Mouse (Mus musculus): Measurements from ENCODE around the gene 4930451I11Rik.

Gene 4930451I11Rik

GRCm38 (mm10) chr7:126799468-126800268 is 31.8 kb downstream of the 4930451I11Rik start:
- DNase-seq (ENCODE audit: low spot score in 2 of 2): no peak

- DNase-seq (ENCODE audit: low spot score in 2 of 2): peak; percentile 98 to 99
These were observed 32.4 kb downstream of the 4930451I11Rik start for GRCm38 (mm10) chr7:126799050-126799467.

DNA sequence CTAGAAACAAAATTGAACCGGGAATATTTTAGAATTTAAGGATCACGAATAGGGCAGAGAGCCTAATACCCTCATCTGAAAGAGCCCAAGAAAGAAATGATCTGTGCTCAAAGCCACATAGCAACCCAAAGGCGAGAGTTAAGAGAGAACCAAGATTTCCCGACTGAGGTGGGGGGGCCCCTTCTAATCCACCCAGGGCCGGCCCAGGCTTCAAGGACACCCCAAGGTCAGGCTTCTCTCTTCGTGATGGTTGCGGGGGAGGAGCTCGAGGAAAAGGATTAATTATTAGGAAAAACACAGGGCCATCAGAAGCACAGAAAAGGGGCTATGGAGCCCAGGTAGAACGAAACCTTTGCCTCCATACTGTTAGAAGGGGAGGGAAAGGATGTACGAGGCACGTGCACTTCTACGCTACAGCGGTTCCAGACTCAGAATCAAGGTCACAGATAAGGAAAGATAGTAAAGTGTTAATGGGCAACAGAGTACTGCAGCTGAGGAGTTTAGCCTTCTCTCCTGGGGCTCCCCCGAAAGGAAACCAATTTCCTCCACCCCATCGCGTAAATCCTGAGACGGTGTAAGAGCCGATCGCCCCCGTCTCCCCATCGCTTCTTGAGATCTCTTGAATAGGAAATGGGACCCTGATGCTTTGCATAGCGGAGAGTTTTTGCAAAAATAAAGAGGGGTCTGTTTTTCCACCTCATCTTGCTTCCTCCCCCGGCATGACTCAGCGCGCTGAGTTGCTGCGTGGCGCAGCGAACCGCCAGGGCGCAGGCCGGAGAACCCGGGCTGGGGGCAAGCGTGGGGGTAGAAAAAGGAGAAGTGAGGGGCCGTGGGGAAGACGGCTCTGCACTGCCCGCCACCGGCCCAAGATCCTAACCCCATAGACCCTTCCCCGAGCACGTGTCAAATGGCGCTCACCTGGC is 33.1 kb downstream of the 4930451I11Rik start:
- DNase-seq (ENCODE audit: low spot score in 2 of 2): no peak

GRCm38 (mm10) chr7:126797411-126798126 is 33.9 kb downstream of the 4930451I11Rik start, which contains the start of gene Fam57b:
Fam57b (plus strand) TSS chr7:126797668.
- DNase-seq (ENCODE audit: low spot score in 2 of 2): peak; percentile 70 to 71

DNA sequence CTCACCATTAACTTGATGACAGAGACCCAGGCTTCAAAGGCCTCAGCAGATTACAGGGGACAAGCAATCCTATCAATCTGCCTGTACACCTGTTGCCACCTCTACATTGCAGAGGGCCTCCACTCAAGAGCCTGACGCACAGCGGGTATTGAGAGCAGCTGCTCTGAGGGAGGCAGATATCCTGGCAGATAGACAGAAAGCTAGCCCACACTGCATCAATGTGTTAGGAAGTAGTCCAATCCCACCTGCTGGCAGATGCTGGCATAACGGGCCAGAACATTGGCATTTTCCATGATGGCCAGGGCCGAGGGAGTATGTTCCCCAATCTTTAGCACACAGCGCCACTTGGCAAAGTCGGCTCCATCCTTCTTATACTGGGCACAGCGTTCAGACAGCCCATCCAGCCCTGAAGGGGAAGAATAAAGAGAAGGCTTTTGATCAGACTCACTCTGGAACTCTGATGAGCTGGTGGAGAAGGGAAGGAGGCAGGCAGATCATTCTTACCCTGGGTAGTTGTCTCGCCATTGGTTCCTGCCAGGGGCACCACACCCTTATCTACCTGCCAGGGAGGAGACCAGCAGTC is 35.0 kb downstream of the 4930451I11Rik start:
- no peak for DNase-seq (ENCODE audit: low spot score in 2 of 2)

- no peak for DNase-seq (ENCODE audit: low spot score in 2 of 2)
These were observed 35.8 kb downstream of the 4930451I11Rik start for GRCm38 (mm10) chr7:126795387-126796317.

GRCm38 (mm10) chr7:126794271-126794605 is 37.2 kb downstream of the 4930451I11Rik start:
- no peak for DNase-seq (ENCODE audit: low spot score in 2 of 2)

- DNase-seq (ENCODE audit: low spot score in 2 of 2): no peak
These were observed 37.8 kb downstream of the 4930451I11Rik start for GRCm38 (mm10) chr7:126793456-126794270.

GRCm38 (mm10) chr7:126792721-126793443 is 38.6 kb downstream of the 4930451I11Rik start:
- no peak for DNase-seq (ENCODE audit: low spot score in 2 of 2)

- peak; percentile 95 to 96 for DNase-seq (ENCODE audit: low spot score in 2 of 2)
These were observed 39.4 kb downstream of the 4930451I11Rik start, which contains the start of gene Ppp4c for GRCm38 (mm10) chr7:126791851-126792720. Ppp4c (minus strand) TSS chr7:126792496.

GRCm38 (mm10) chr7:126789141-126789540 is 42.3 kb downstream of the 4930451I11Rik start:
- DNase-seq (ENCODE audit: low spot score in 2 of 2): no peak

- no peak for DNase-seq (ENCODE audit: low spot score in 2 of 2)
These were observed 45.3 kb downstream of the 4930451I11Rik start for GRCm38 (mm10) chr7:126786142-126786541.

DNA sequence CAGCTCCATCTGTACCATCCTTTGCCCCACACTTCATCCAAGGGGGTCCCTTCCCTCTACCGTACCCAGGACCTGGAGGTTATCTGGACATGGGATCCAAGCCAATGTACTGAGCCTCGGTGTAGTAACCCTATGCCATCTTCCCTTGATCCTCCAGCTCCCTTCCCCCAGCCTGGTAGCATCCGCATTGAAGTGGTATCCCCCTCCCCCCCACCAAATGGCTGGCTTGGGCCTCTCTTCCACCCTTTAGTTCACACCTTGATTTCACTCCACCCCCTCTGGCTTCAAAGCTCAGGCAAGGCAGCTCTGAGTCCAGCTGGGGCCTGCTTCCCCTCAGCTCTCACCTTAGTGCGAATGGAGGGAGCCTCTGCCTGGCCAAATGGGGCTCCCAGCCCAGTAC is 46.4 kb downstream of the 4930451I11Rik start:
- DNase-seq (ENCODE audit: low spot score in 2 of 2): no peak

DNA sequence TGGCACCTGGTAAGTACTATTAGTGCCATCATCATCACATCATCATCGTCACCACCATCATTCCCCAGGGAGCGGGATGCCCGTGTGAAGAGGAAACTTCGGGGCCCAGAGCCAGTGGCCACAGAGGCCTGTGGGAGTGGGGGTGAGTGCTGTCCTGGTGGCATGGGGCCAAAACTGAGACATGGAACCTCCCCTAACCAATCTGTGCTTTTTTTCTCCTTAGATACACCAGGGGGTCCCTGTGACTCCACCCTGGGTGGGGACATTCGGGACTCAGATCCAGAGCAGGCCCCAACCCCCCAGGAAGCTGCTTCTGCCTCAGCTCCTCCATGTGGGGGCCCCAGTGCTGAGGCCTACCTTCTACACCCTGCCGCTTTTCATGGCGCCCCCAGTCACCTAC is 47.0 kb downstream of the 4930451I11Rik start:
- DNase-seq (ENCODE audit: low spot score in 2 of 2): no peak

DNA sequence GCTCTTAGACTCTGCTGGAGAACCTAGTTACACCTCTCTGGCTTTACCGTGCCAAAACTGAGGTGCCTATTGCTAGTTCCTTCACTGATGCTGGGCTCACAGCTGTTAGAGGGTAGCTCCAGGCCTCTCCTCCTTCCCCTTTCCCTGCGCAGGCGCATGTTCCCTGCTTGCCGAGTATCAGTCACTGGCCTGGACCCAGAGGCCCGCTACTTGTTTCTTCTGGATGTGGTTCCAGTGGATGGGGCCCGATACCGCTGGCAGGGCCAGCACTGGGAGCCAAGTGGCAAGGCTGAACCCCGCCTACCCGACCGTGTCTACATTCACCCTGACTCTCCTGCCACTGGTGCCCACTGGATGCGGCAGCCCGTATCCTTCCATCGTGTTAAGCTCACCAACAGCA is 48.7 kb downstream of the 4930451I11Rik start:
- DNase-seq (ENCODE audit: low spot score in 2 of 2): no peak

GRCm38 (mm10) chr7:126781661-126782370 is 49.6 kb downstream of the 4930451I11Rik start:
- DNase-seq (ENCODE audit: low spot score in 2 of 2): no peak

DNA sequence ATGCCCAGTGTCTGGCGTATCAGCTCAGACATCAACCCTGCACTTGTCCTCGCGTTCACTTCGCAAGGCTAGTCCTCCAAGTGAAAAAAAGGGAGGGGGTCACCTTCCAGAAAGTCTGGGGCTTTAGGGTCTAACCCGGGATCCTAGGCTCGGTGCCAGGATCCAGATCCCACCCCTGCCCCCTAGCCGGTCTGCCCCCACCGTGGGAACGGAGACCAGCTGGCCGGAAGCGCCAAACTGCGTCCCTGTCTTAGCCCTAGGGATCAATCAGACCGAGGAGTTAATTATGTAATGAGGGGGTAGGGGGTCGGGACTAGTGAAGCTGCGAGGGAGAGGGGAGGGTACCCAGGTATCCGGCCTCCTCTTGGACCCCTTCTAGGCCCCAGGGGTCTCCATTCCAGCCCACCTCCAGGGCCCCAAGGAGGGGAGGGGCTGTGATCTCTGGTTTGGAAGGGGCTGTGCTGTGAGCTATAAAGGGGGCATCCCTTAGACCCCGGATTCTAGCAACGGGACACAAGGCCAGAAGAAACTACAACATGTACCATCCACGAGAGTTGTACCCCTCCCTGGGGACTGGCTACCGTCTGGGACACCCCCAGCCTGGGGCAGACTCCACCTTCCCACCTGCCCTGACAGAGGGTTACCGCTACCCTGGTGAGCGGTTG is 50.3 kb downstream of the 4930451I11Rik start, which contains the start of gene Tbx6:
Tbx6 (plus strand) TSS at position 513 of the 665 bp plus-strand sequence.
- DNase-seq (ENCODE audit: low spot score in 2 of 2): peak in 1 of 2 experiments; percentile 49
